Comparison of ENCODE assay signal across 8 mouse cellular contexts in genomic region chr11:72314151-72314895, GRCm38 (mm10). TPM values are rescaled to one million over a fixed set of nuclear protein-coding genes. Genes with fewer than 3 reads are reported as not detected.
DNase-seq lines count a peak whose midpoint lies in the region; ATAC-seq and TF ChIP-seq lines count a peak whose summit lies in the region.
"Had no signal": no experiment of that assay in that cellular context is flagged by ENCODE, and none has a peak within 500 bp of the region (broad histone marks: within the 10 kb centered on the region; RNA-seq: fewer than 3 reads in every experiment).

Fbxo39 (plus strand) TSS chr11:72314444.

- peaks cover 38% of the 10 kb centered on the region for H3K27me3 ChIP-seq in embryonic facial prominence, embryonic 12.5 days
- peaks cover 20% of the 10 kb centered on the region for H3K27me3 ChIP-seq in hindbrain, embryonic 15.5 days
- peaks cover 14% of the 10 kb centered on the region for H3K27me3 ChIP-seq in midbrain, postnatal 0 days (ENCODE audit: insufficient read depth, low read length)

- no peak within 1 kb of the TSS for H3K27ac ChIP-seq in embryonic facial prominence, embryonic 12.5 days
- H3K27ac ChIP-seq in hindbrain, embryonic 15.5 days (replicated peaks): no peak within 1 kb of the TSS
- H3K27ac ChIP-seq in midbrain, postnatal 0 days (ENCODE audit: low read depth, low read length): no peak within 1 kb of the TSS

- H3K9ac ChIP-seq in embryonic facial prominence, embryonic 12.5 days: peak within 1 kb of the TSS; percentile 15; the same call in 1 of the 2 replicates
- peak within 1 kb of the TSS; percentile 31; the same call in 1 of the 2 replicates for H3K9ac ChIP-seq in hindbrain, embryonic 15.5 days
- H3K9ac ChIP-seq in midbrain, postnatal 0 days (replicated peaks; ENCODE audit: low read length, poor library complexity, severe bottlenecking): peak within 1 kb of the TSS; percentile 54; the same call in 1 of the 2 replicates

- H3K4me1 ChIP-seq in embryonic facial prominence, embryonic 12.5 days: no peaks in the 10 kb centered on the region; the same call in 1 of the 2 replicates
- H3K4me1 ChIP-seq in hindbrain, embryonic 15.5 days (replicated peaks): peaks cover 4% of the 10 kb centered on the region
- H3K4me1 ChIP-seq in midbrain, postnatal 0 days (ENCODE audit: insufficient read depth, low read length): no peaks in the 10 kb centered on the region

- H3K4me3 ChIP-seq in embryonic facial prominence, embryonic 12.5 days: peak within 1 kb of the TSS; percentile 26
- H3K4me3 ChIP-seq in hindbrain, embryonic 15.5 days: peak within 1 kb of the TSS; percentile 37
- H3K4me3 ChIP-seq in midbrain, postnatal 0 days (ENCODE audit: low read depth, low read length): peak within 1 kb of the TSS; percentile 37

- no peaks in the 10 kb centered on the region; the same call in 1 of the 2 replicates for H3K9me3 ChIP-seq in embryonic facial prominence, embryonic 12.5 days
- H3K9me3 ChIP-seq in hindbrain, embryonic 15.5 days: no peaks in the 10 kb centered on the region
- H3K9me3 ChIP-seq in midbrain, postnatal 0 days (ENCODE audit: low read length): no peaks in the 10 kb centered on the region

- peak; percentile 57 to 78 for DNase-seq in left cerebral cortex, adult 18-20 months (ENCODE audit: low spot score in 2 of 2)
- no peak for DNase-seq in left cerebral cortex, adult 11 months (ENCODE audit: low spot score)
- no peak for DNase-seq in midbrain, postnatal 0 days (ENCODE audit: low spot score)
- no peak for DNase-seq in urinary bladder, adult 18-20 months (ENCODE audit: low spot score in 2 of 2)

- ATAC-seq in embryonic facial prominence, embryonic 12.5 days (ENCODE audit: insufficient number of reproducible peaks, insufficient read depth, low FRiP score, low TSS enrichment): no peak
- no peak for ATAC-seq in hindbrain, embryonic 15.5 days (ENCODE audit: low FRiP score, low read depth)
- ATAC-seq in midbrain, postnatal 0 days (ENCODE audit: low FRiP score): no peak
- no peak for ATAC-seq in monocyte, adult 5-6 weeks (replicated peaks; ENCODE audit: insufficient number of reproducible peaks, low FRiP score, low TSS enrichment, poor library complexity, severe bottlenecking)

- 10% methylated on average over 42 of the region's 42 CpGs for WGBS in embryonic facial prominence, embryonic 12.5 days
- 11% methylated on average over 42 of the region's 42 CpGs for WGBS in hindbrain, embryonic 15.5 days
- WGBS in midbrain, postnatal 0 days: 10% methylated on average over 40 of the region's 42 CpGs

- no peak for TF ChIP-seq CTCF in midbrain, postnatal 0 days (IDR thresholded peaks at IDR 0.05)

- H3K4me2 ChIP-seq in embryonic facial prominence, embryonic 12.5 days (replicated peaks): peak within 1 kb of the TSS; percentile 47
- peak within 1 kb of the TSS; percentile 65 for H3K4me2 ChIP-seq in hindbrain, embryonic 15.5 days
- H3K4me2 ChIP-seq in midbrain, postnatal 0 days (ENCODE audit: low read depth, low read length, poor library complexity, severe bottlenecking): peak within 1 kb of the TSS; percentile 67

- no peaks in the 10 kb centered on the region for H3K36me3 ChIP-seq in embryonic facial prominence, embryonic 12.5 days
- H3K36me3 ChIP-seq in hindbrain, embryonic 15.5 days: no peaks in the 10 kb centered on the region
- H3K36me3 ChIP-seq in midbrain, postnatal 0 days (ENCODE audit: insufficient read depth, low read length): no peaks in the 10 kb centered on the region

RNA-seq across cellular contexts. Expression of gene Fbxo39, which starts in this region (rescaled TPM):
- not detected for total RNA-seq in left cerebral cortex, adult 18-20 months (2021)
- polyA plus RNA-seq in embryonic facial prominence, embryonic 12.5 days (2016; fragmentation: Nextera tagmentation; extraction: Ambion mirVana): not detected in 2 replicates
- not detected in 2 replicates for polyA plus RNA-seq in hindbrain, embryonic 15.5 days (2015; fragmentation: Nextera tagmentation; extraction: Ambion mirVana)
- total RNA-seq in midbrain, postnatal 0 days (2014; rRNA removed): not detected in 2 replicates
- polyA plus RNA-seq in midbrain, postnatal 0 days (2015; fragmentation: Nextera tagmentation; extraction: Ambion mirVana): not detected in 2 replicates
- total RNA-seq in monocyte, adult 5-6 weeks (2017): 0.29 to 0.57 TPM in 2 of 3 replicates, not detected in the other
- polyA plus RNA-seq: liver, embryonic 16.5 days had no signal

Comparison
In these comparisons a context has a peak if more than half of its experiments do, and no peak if none do; other contexts are left out.
1. Peak in DNase-seq in left cerebral cortex, adult 18-20 months; RNA of the gene not detected or under 1 TPM.